Mouse (Mus musculus): ENCODE results near the gene Gm13124. TPM values are rescaled to one million over a fixed set of nuclear protein-coding genes. Genes with fewer than 3 reads are reported as not detected.

Gm13124 gene
- polyA plus RNA-seq (2012; rRNA removed; ENCODE audit: low replicate concordance) = not detected in 2 replicates

GRCm38 (mm10) chr4:144565034-144565433 lies at the start of gene Gm13124:
Gm13124 (minus strand) TSS chr4:144565134.

DNA sequence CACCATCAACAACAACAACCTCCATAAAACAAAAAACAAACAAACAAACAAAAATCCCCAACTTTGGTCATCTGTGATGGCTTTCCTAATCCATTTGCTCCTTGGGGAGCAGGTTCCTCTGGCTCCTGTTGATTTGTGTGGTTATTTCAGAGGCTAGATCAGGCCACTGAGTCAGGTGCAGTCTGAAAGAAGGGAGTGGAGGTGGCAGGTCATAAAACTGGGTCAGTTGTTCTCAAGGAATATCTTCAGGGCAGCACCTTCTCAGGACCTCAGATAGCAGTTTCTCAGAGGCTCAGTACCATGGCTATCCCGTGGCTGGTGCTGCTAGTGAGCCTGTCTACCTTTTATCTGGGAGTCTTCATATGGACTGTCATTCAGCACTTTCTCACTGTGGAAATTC lies 48.5 kb upstream of the Gm13124 start, which contains the start of gene Aadacl4:
Gene Aadacl4 (plus strand): TSS at position 301 of the 400 bp plus-strand sequence.

GRCm38 (mm10) chr4:144519522-144519921 lies 45.4 kb downstream of the Gm13124 start, which contains the start of gene 9430007A20Rik:
9430007A20Rik (plus strand) TSS chr4:144519822.

Other genes starting within 250 kb of the Gm13124 start
- not detected in 2 replicates for gene Gm13128, start 234.9 kb downstream of the Gm13124 start, polyA plus RNA-seq (2012; rRNA removed; ENCODE audit: low replicate concordance)
- gene Gm13119, start 207.2 kb downstream of the Gm13124 start, polyA plus RNA-seq (2012; rRNA removed; ENCODE audit: low replicate concordance) = not detected in 2 replicates
- not detected in 2 replicates for gene Pramef20, start 187.2 kb downstream of the Gm13124 start, polyA plus RNA-seq (2012; rRNA removed; ENCODE audit: low replicate concordance)
- not detected in 2 replicates for gene Pramef12, start 156.7 kb downstream of the Gm13124 start, polyA plus RNA-seq (2012; rRNA removed; ENCODE audit: low replicate concordance)
- gene 1700012P22Rik, start 126.4 kb downstream of the Gm13124 start, polyA plus RNA-seq (2012; rRNA removed; ENCODE audit: low replicate concordance) = not detected in 2 replicates
- gene Gm9944, start 111.8 kb downstream of the Gm13124 start, polyA plus RNA-seq (2012; rRNA removed; ENCODE audit: low replicate concordance) = not detected in 2 replicates
- gene Aadacl3, start 101.4 kb downstream of the Gm13124 start, polyA plus RNA-seq (2012; rRNA removed; ENCODE audit: low replicate concordance) = not detected in 2 replicates
- gene 9430007A20Rik, start 45.3 kb downstream of the Gm13124 start, polyA plus RNA-seq (2012; rRNA removed; ENCODE audit: low replicate concordance) = not detected in 2 replicates
- not detected in 2 replicates for gene Aadacl4, start 48.6 kb upstream of the Gm13124 start, polyA plus RNA-seq (2012; rRNA removed; ENCODE audit: low replicate concordance)
- not detected in 2 replicates for gene Gm436, start 121.2 kb upstream of the Gm13124 start, polyA plus RNA-seq (2012; rRNA removed; ENCODE audit: low replicate concordance)
- not detected in 2 replicates for gene Gm13178, start 156.3 kb upstream of the Gm13124 start, polyA plus RNA-seq (2012; rRNA removed; ENCODE audit: low replicate concordance)
- not detected in 2 replicates for gene Gm438, start 221.4 kb upstream of the Gm13124 start, polyA plus RNA-seq (2012; rRNA removed; ENCODE audit: low replicate concordance)